Mouse (Mus musculus) adrenal gland, adult 2 months (tissue): ENCODE measurements around the gene Lrrc18. TPM values are rescaled to one million over a fixed set of nuclear protein-coding genes. Genes with fewer than 3 reads are reported as not detected.

Experiments
- DNase-seq: peaks from one replicate; pipeline ENCODE4 v3.0.0; 2021
- long read RNA-seq: library from polyadenylated mRNA; stranded (forward); transcript quantifications from one replicate; pipeline ENCODE4 v2.0.0, GENCODE M21; 2021
- polyA plus RNA-seq: library from polyadenylated mRNA; depleted of rRNA; stranded (reverse); fragments of >200 nt; gene quantifications from 2 replicates; pipeline ENCODE4 v1.2.3, GENCODE M21; 2012; rRNA removed
- total RNA-seq, 2 experiments: library from RNA; stranded (reverse); gene quantifications; 2 replicates each; pipeline ENCODE4 v1.2.3; 2021

The Lrrc18 gene
- total RNA-seq (under 1 TPM; 0.20 to 0.73 TPM), polyA plus RNA-seq (0.26 TPM in 1 of 2 replicates, not detected in the other)
- long read RNA-seq: 0 reads

- no peak for DNase-seq
Measured at GRCm38 (mm10) chr14:32991082-32991481, at the start of gene Lrrc18. Gene Lrrc18, plus strand, starts transcription at chr14:32991382.

DNA sequence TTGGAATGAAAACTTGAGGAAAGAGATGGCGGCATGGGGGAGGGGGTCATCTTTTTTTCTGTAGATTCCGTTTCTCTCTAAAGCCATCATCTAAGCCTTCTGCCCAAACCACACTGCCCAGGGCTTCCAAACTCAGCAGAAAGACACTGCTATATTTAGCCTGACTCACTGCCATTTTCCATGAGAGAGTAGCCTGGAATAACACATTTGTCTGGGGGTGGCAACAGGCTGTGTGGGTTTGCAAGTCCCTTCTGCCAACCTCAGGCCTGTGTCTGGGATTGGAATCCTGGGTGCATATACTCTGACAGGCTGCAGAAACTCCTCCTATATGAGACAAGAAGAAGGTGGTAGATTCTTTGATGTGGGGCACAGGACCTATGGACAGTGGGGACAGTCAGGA lies 43.7 kb upstream of the Lrrc18 start:
- no peak for DNase-seq

DNA sequence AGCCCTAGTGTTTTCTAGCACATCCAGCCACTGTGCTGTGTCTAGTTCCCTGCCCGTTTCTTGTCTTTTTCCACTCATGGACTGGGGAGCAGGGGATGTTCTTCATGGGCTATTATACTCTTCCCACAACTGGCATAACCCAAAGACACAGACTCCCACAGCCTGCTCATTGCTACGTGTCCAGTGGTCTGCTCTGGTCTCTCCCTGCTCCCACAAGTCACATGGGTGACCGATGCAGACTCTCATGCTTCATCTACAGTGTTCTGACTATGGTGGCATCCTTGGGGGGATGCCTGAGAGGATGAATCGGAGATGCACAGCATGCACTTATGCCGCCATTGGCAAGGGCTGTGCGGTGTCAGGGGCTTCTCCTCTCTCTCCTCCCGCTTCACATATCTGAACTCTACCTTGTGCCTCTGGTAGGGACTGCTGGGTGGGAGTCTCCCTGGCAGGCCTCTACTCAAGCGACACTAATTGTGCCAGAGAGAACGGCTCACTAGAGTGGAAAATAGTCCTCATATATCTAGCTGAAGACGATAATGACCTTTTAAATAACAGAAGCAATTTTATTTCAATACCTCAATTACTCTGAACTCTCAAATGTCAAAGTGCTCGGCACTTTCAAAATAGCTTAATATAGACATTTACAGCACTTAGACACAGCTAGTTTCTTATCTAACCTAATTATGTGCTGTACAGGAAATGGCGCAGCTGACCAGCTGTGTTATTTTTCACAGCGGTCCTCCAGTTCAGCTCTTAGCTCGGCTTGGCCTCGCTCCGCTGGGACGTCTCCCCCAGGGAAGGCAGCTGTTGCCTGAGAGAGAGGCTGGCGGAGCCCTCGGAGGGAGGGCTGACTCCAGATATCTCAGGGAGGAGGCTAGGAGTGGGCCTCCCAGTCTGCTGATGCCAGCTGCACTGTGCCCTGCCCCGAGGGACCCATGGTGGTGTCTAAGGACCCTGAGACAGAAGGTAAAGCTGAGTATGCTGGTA lies 40.6 kb upstream of the Lrrc18 start:
- DNase-seq: peak; percentile 14

DNA sequence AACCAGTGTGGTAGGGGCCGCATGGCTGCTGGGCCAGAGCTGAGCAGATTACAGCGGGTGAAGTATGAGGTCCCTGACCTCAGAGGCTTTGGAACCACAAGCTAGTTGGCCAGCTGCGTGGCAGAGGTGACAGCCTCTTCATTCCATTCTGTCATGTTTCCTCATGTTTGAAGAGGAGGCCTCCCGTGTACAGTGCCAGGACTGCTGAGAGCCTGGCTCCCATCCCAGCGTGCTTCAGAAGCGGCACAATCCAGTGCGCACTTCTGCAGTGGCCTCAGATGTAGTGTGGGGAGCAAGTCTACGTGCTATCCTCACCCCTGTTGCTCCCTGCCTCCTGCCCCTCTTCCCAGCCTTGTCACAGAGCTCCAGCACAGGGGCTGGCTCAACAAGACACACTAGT lies 34.7 kb upstream of the Lrrc18 start:
- DNase-seq: peak; percentile 6

DNA sequence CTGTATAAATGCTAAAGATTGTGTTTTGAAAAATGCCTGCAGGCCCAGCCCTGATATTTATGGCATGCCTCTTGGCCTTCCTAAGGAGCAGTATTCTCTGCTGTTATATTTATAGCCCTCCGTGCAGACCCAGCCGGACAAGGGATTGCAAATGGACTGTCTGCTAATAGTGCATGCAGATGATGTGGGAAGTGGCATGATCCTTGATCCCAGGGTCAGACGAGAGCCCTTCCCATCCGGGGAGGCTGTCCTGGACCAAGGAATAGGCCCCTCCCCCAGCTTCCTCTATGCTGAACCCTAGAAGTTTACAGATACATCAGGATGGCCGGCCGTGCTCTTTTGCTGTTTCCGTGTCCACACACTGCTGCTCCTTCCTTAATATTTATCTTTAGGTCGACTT lies 32.5 kb upstream of the Lrrc18 start:
- DNase-seq: no peak

- peak; percentile 68 for DNase-seq
Measured at GRCm38 (mm10) chr14:32960481-32960880, 30.7 kb upstream of the Lrrc18 start.

DNA sequence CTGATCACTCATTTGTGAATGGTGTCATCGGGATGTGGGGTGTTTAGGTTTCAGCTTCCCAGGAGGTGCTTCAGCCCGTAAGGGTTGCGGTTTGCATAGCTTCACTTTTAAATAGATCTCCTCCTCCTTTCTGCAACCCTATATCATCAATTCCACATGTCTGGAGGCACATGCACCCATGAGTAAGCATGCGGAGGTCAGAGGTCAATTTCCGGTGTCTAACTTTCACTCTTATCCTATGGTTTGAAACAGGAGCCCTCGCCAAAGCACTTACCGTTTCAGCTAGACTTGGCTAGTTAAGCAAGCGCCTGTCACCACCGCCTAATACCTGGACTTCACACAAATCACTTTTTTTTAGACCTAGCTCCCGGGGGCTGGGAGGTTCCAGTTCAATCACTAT lies 26.4 kb upstream of the Lrrc18 start:
- DNase-seq: no peak

DNA sequence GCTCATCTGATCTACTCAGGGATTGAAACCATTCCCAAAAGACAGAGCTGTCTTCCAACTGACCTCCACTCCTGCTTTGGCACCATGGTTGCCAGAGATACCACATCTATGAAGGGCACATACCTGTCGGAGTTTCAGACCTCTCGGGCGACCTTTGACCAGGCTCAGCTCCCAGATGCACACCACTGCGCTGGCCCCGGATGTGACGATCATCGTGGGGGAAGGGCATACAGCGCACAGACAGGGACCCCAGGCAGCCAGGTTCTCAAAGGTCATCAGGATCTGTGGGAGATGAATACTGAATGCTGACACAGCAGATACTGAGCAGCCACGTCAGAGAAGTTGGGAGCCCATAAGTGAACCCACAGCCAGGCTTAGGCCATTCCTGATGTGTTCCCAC lies 20.5 kb upstream of the Lrrc18 start:
- no peak for DNase-seq

DNA sequence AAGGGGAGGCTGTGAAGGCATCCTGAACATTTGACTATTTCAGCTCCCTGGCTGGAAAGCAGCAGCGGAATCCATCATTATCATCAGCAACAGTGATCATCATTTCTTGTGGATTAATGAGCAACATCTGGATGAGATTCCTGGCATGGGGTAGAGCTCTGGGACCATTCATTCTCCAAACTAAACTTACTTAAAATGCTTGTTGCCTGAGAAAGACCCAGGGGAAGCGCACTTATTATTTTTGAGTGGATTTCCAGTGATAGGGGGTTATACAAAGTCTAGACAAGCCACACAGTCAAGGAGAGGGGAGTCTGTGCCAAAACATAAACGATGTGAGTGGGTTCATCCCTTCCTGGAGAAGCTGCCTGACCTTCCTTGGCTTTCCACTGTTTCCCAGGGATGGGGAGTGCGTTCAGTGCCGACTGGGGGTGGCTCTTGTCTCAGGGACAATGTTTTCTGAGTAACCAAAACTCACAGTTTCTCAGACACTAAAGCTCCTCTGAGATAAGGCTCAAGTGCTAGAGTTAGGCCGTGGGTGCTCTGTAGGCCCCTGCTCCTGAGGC lies 6.9 kb upstream of the Lrrc18 start:
- DNase-seq: no peak

DNA sequence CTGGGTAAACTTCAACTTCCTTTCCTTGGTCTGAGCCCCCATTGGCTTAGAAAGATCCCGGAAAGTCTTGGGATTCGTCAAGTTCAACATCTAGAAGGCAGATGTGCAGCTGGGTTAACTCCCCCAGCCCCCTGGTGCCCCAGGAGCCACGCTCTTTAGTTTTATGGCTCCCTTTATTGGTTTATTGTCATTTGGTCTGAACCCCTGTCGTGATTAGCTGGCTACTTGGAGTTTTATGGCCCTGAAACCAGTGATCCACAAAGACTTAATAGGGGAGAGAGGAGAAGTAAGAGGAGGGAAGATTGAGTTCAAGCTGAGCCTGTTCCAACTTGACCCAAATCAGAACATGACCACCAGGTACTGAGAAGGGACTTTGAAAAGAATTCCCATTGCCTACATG lies 4.5 kb upstream of the Lrrc18 start:
- no peak for DNase-seq

- peak; percentile 14 for DNase-seq
Measured at GRCm38 (mm10) chr14:32994954-32995636, 3.9 kb downstream of the Lrrc18 start.

DNA sequence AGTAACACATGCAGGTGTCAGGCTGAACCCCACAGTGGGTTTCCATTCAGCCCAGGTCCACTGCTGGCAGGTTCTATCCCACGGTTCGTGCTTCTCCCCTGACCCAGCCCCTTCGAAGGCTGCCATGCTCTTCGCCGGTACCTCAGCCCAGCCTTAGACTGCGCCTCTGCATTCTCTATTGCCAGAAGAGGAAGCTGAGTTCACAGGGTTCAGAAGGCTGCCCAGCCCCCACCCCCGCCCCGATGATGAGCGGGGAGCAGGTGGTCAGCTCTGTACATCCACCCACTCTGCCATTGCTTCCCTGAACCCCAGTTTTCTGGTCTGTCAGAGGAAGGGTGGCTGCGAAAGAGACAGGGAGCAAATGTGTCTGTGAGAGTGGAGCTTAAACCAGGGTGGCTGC lies 8.3 kb downstream of the Lrrc18 start:
- DNase-seq: no peak

GRCm38 (mm10) chr14:33000112-33000979 lies 9.2 kb downstream of the Lrrc18 start:
- DNase-seq: no peak

GRCm38 (mm10) chr14:33005114-33005513 lies 13.9 kb downstream of the Lrrc18 start:
- no peak for DNase-seq

- no peak for DNase-seq
Measured at GRCm38 (mm10) chr14:33007638-33008037, 16.5 kb downstream of the Lrrc18 start.

- DNase-seq: no peak
Measured at GRCm38 (mm10) chr14:33019050-33019449, 27.9 kb downstream of the Lrrc18 start.

GRCm38 (mm10) chr14:33019606-33020005 lies 28.4 kb downstream of the Lrrc18 start:
- DNase-seq: no peak

DNA sequence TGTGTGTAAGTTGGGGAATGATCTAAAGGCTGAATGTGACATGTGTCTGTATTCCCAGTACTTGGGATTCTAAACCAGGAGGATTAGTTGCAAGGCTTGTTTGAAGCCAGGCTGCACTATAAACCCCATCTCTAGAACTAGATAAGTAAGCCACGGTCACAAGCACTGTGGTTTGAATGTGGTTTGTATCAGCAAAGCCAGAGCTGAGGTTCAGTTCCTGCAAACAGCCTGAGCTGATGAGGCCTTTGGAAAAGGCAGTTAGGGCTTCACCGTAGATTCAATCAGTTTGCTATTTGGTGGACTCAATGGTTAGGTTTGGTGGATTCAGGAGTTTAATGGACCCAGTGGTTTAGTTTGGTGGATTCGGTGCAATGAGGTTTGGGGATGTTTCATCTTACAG lies 39.7 kb downstream of the Lrrc18 start:
- DNase-seq: no peak

- DNase-seq: peak; percentile 9
Measured at GRCm38 (mm10) chr14:33033424-33033823, 42.2 kb downstream of the Lrrc18 start.

- DNase-seq: no peak
Measured at GRCm38 (mm10) chr14:33035386-33035785, 44.2 kb downstream of the Lrrc18 start.

GRCm38 (mm10) chr14:33036811-33037210 lies 45.6 kb downstream of the Lrrc18 start:
- DNase-seq: no peak

DNA sequence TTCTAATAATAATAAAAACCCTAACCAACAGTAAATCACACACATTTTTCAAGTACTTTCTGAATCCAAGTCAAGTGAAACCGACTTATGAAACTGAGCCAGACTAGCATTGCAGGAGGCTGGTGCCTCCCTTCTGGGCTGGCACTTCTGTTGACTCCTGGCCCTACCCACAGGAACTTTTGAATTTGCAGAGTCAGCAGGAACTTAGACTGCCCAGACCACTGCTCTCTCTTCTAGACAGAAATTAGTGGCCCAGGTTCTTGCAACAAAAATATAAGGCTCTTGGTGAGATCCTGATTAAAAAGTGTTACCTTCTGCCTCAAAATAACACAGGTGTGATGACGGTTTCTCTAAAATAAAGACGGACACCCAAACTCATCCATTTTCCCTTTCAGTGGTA lies 54.0 kb downstream of the Lrrc18 start:
- DNase-seq: no peak
